Mouse (Mus musculus) brain, embryonic 14.5 days (tissue): ENCODE measurements around the gene Alpk1.

Experiments
- CTCF ChIP-seq: fragments of 200-500 bp; IDR thresholded peaks from 2 replicates; pipeline ENCODE4 v1.5.1; 2012; ENCODE audit warnings: inconsistent platforms, mild to moderate bottlenecking, moderate library complexity, borderline replicate concordance; ENCODE audit not compliant: insufficient read depth, insufficient read length; ENCODE audit errors: extremely low read depth
- POLR2A ChIP-seq: fragments of 200-500 bp; IDR thresholded peaks from 2 replicates; pipeline ENCODE4 v1.6.1; 2012; ENCODE audit warnings: mild to moderate bottlenecking, inconsistent platforms, borderline replicate concordance; ENCODE audit not compliant: poor library complexity, insufficient read depth, insufficient read length, severe bottlenecking; ENCODE audit errors: extremely low read depth

- no peak for TF ChIP-seq POLR2A
- no peak for TF ChIP-seq CTCF
Measured at GRCm38 (mm10) chr3:127793022-127793421, 12.7 kb upstream of the Alpk1 start.
